Mouse (Mus musculus) cerebellum, postnatal 36 days (tissue): ENCODE results near the gene Rasl10b.

Experiments
- DNase-seq, 2 experiments: peaks; one replicate each; pipeline ENCODE4 v3.0.0; 2021 to 2022; ENCODE audit warnings: mixed read lengths in 2 of 2

Gene Rasl10b

DNA sequence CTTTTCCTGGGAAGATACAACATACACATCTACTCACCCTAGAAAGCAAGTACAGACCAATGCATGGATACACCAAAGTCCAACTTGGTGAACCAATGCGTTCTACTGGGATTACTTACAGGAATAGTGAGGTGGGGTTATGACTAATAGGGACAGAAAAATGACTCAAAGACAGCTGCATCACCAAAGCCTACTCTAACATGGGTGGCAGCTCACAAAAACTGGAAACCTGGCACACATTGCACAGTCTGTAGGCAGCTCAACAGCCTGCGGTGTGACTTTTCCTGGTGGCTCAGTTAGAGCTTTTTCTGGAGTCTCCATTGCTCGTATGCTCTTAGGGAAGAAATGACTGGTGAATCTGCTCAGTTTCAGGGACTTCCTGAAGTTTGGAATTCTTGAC is 59.8 kb downstream of the Rasl10b start:
- DNase-seq: no peak
